ENCODE assay signal across 8 mouse cellular contexts in genomic region chr4:48585241-48586098, GRCm38 (mm10). TPM values are rescaled to one million over a fixed set of nuclear protein-coding genes. Genes with fewer than 3 reads are reported as not detected.
A peak's percentile ranks its signal among the peaks of the same experiment; 100 is the strongest.
DNase-seq lines count a peak whose midpoint lies in the region; ATAC-seq lines count a peak whose summit lies in the region.

No protein-coding gene starts in this region.

- intact Hi-C loops in heart, postnatal 14 days (cut with DNase I): loop anchor here (5.0 kb wide), 1 partner anchor 97 kb away; no protein-coding TSS in a partner anchor

- peak; percentile 5 for DNase-seq in thymus, postnatal 14 days
- no peak for DNase-seq in thymus, postnatal 0 days (ENCODE audit: low spot score)
- peak; percentile 59 for DNase-seq in embryo, embryonic 10.5 days (ENCODE audit: low spot score)
- peak; percentile 58 to 63 for DNase-seq in heart, postnatal 14 days
- DNase-seq in kidney, postnatal 36 days: peak; percentile 27 to 68
- DNase-seq in lung, postnatal 14 days: peak; percentile 57
- peak; percentile 73 for DNase-seq in retina, postnatal 1 day

- ATAC-seq in erythroid progenitor cell, adult 5-6 weeks (replicated peaks; ENCODE audit: low FRiP score, poor library complexity, severe bottlenecking): no peak

RNA-seq across cellular contexts. Expression of gene Tmeff1, which starts 0.5 kb away (rescaled TPM):
- 4.0 and 4.5 TPM in 2 replicates for polyA plus RNA-seq in thymus, postnatal 0 days (2015; fragmentation: Nextera tagmentation; extraction: Ambion mirVana)
- 10 to 100 TPM; 12.5 to 13.1 TPM for total RNA-seq in heart, postnatal 14 days (2021)
- not detected in 2 replicates for total RNA-seq in erythroid progenitor cell, adult 5-6 weeks (2015; ENCODE audit: low replicate concordance)
- total RNA-seq in erythroid progenitor cell, adult 5-6 weeks (2017; ENCODE audit: low replicate concordance): not detected in 2 replicates

RNA-seq across cellular contexts. Expression of gene Msantd3, which starts 45.7 kb away (rescaled TPM):
- polyA plus RNA-seq in thymus, postnatal 0 days (2015; fragmentation: Nextera tagmentation; extraction: Ambion mirVana): 3.6 and 4.8 TPM in 2 replicates
- 10 to 100 TPM; 24.1 to 25.8 TPM for total RNA-seq in heart, postnatal 14 days (2021)
- total RNA-seq in erythroid progenitor cell, adult 5-6 weeks (2015; ENCODE audit: low replicate concordance): 8.6 and 17.2 TPM in 2 replicates
- total RNA-seq in erythroid progenitor cell, adult 5-6 weeks (2017; ENCODE audit: low replicate concordance): 4.2 and 6.3 TPM in 2 replicates

Comparison
In these comparisons a context has a peak if more than half of its experiments do, and no peak if none do; other contexts are left out.
1. RNA of gene Tmeff1, which starts 0.5 kb away (total RNA-seq): 12.5 to 13.1 TPM in heart, postnatal 14 days; not detected in erythroid progenitor cell, adult 5-6 weeks; every median in the first group is over 10 times any median in the second.